Mouse (Mus musculus) adrenal gland (tissue): ENCODE measurements around the gene Agpat1.

Experiments used
- intact Hi-C: fragments of 180-260 bp; cut with DNase I; formaldehyde crosslinking; loops from one replicate; pipeline ENCODE4 v1.15.1; 2025

The Agpat1 gene

GRCm38 (mm10) chr17:34604511-34605237 lies 612 bp downstream of the Agpat1 start:
- intact Hi-C loops, result no loop called here

- intact Hi-C loops, result no loop called here
These were observed 1.5 kb downstream of the Agpat1 start for GRCm38 (mm10) chr17:34605609-34606008.

GRCm38 (mm10) chr17:34606186-34607039 lies 2.4 kb downstream of the Agpat1 start:
- intact Hi-C loops, result no loop called here

GRCm38 (mm10) chr17:34607997-34608396 lies 3.9 kb downstream of the Agpat1 start:
- intact Hi-C loops, result no loop called here

GRCm38 (mm10) chr17:34611050-34611449 lies 7.0 kb downstream of the Agpat1 start:
- intact Hi-C loops, result no loop called here

- intact Hi-C loops, result no loop called here
These were observed 9.1 kb downstream of the Agpat1 start for GRCm38 (mm10) chr17:34613054-34613645.

GRCm38 (mm10) chr17:34613830-34614229 lies 9.8 kb downstream of the Agpat1 start:
- intact Hi-C loops, result no loop called here

GRCm38 (mm10) chr17:34615871-34616270 lies 11.8 kb downstream of the Agpat1 start, which contains the start of gene Egfl8:
Gene Egfl8 (minus strand): TSS chr17:34615971.
- intact Hi-C loops, result loop anchor here (5.0 kb wide), 3 partner anchors 36 to 59 kb away; no protein-coding TSS in a partner anchor

- intact Hi-C loops, result loop anchor here (2.0 to 5.0 kb wide), 4 partner anchors 33 to 178 kb away; no protein-coding TSS in a partner anchor
These were observed 14.9 kb downstream of the Agpat1 start for GRCm38 (mm10) chr17:34618999-34619398.

GRCm38 (mm10) chr17:34621006-34621405 lies 16.9 kb downstream of the Agpat1 start:
- intact Hi-C loops, result no loop called here

GRCm38 (mm10) chr17:34623161-34623560 lies 19.1 kb downstream of the Agpat1 start:
- intact Hi-C loops, result no loop called here

GRCm38 (mm10) chr17:34624981-34625380 lies 20.9 kb downstream of the Agpat1 start:
- intact Hi-C loops, result no loop called here

GRCm38 (mm10) chr17:34626062-34626772 lies 22.2 kb downstream of the Agpat1 start:
- intact Hi-C loops, result no loop called here

GRCm38 (mm10) chr17:34626773-34627092 lies 22.7 kb downstream of the Agpat1 start:
- intact Hi-C loops, result no loop called here

GRCm38 (mm10) chr17:34627093-34627942 lies 23.3 kb downstream of the Agpat1 start:
- intact Hi-C loops, result no loop called here

GRCm38 (mm10) chr17:34627943-34628643 lies 24.0 kb downstream of the Agpat1 start, which contains the start of gene Ppt2:
Gene Ppt2 (minus strand): TSS chr17:34628510.
- intact Hi-C loops, result no loop called here

GRCm38 (mm10) chr17:34628644-34628967 lies 24.5 kb downstream of the Agpat1 start:
- intact Hi-C loops, result no loop called here

- intact Hi-C loops, result no loop called here
These were observed 25.2 kb downstream of the Agpat1 start, which contains the start of gene Prrt1 for GRCm38 (mm10) chr17:34629221-34629751. Gene Prrt1 (plus strand): TSS chr17:34629533.

GRCm38 (mm10) chr17:34629796-34630603 lies 25.9 kb downstream of the Agpat1 start:
- intact Hi-C loops, result no loop called here
